Mouse (Mus musculus): ENCODE data around the gene Olfr531. TPM values are rescaled to one million over a fixed set of nuclear protein-coding genes. Genes with fewer than 3 reads are reported as not detected.

Olfr531 gene
- total RNA-seq (2023): not detected

GRCm38 (mm10) chr7:140402818-140403217 is at the start of gene Olfr531:
Olfr531 (minus strand) TSS chr7:140402918.

GRCm38 (mm10) chr7:140421539-140421938 is 18.8 kb upstream of the Olfr531 start, which contains the start of gene Olfr532:
Olfr532 (minus strand) TSS chr7:140421639.

GRCm38 (mm10) chr7:140376231-140376630 is 26.5 kb downstream of the Olfr531 start, which contains the start of gene Olfr530:
Olfr530 (minus strand) TSS chr7:140376331.

GRCm38 (mm10) chr7:140361571-140361970 is 41.1 kb downstream of the Olfr531 start, which contains the start of gene Olfr60:
Olfr60 (minus strand) TSS chr7:140361671.

Other genes with a start within 250 kb of the Olfr531 start
- gene Sprn, start 248.0 kb downstream of the Olfr531 start, total RNA-seq (2023): not detected
- gene Olfr522, start 238.2 kb downstream of the Olfr531 start, total RNA-seq (2023): not detected
- gene Olfr523, start 229.7 kb downstream of the Olfr531 start, total RNA-seq (2023): not detected
- gene Olfr524, start 197.0 kb downstream of the Olfr531 start, total RNA-seq (2023): 0.12 TPM
- 0.47 TPM for gene Cd163l1, start 184.7 kb downstream of the Olfr531 start, total RNA-seq (2023)
- gene 5830411N06Rik, start 155.6 kb downstream of the Olfr531 start, total RNA-seq (2023): 0.38 TPM
- not detected for gene Olfr525, start 82.1 kb downstream of the Olfr531 start, total RNA-seq (2023)
- gene Olfr527, start 68.9 kb downstream of the Olfr531 start, total RNA-seq (2023): not detected
- gene Olfr60, start 41.2 kb downstream of the Olfr531 start, total RNA-seq (2023): not detected
- gene Olfr530, start 26.6 kb downstream of the Olfr531 start, total RNA-seq (2023): not detected
- not detected for gene Olfr532, start 18.7 kb upstream of the Olfr531 start, total RNA-seq (2023)
- gene Olfr533, start 60.5 kb upstream of the Olfr531 start, total RNA-seq (2023): not detected
- gene Olfr535, start 81.3 kb upstream of the Olfr531 start, total RNA-seq (2023): not detected
- gene Olfr536, start 104.5 kb upstream of the Olfr531 start, total RNA-seq (2023): not detected
- gene Olfr538, start 165.0 kb upstream of the Olfr531 start, total RNA-seq (2023): not detected
- not detected for gene Olfr46, start 198.4 kb upstream of the Olfr531 start, total RNA-seq (2023)
- gene Olfr61, start 226.1 kb upstream of the Olfr531 start, total RNA-seq (2023): not detected
- gene Olfr53, start 243.5 kb upstream of the Olfr531 start, total RNA-seq (2023): not detected